Mouse (Mus musculus): ENCODE data around the gene Phyhd1.

GRCm38 (mm10) chr2:30216293-30216692 lies 49.7 kb upstream of the Phyhd1 start:
- no peak for TF ChIP-seq POLR2A (IDR thresholded peaks at IDR 0.05; ENCODE audit: extremely low read depth, insufficient read depth, low read length)
- TF ChIP-seq CTCF (IDR thresholded peaks at IDR 0.05; ENCODE audit: low read depth, low read length), result no peak

Measured in liver, adult 2 months (tissue).